In the genomic region with DNA sequence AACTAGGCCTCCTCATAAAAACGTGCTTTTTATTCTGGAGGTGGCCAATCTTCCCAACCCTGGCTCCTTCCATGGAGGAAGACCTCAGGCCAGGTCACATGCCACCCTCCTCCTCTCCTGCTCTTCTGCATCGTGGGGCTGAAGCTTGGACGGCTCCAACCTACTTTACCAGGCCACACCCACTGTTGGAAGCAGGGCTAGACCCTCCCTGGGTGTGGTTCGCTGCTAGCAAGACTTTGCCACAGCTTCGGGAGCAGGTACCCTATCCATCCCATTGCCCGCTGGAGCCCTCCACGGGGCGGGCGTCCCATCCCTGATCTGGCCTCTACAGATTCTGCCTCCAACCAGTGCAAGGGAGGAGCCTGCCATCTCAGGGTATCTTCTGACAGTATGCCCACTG, we compare ENCODE assay signal across 12 mouse cellular contexts. TPM values are rescaled to one million over a fixed set of nuclear protein-coding genes. Genes with fewer than 3 reads are reported as not detected.
DNase-seq lines count a peak whose midpoint lies in the region; ATAC-seq lines count a peak whose summit lies in the region.
"Had no signal": no experiment of that assay in that cellular context is flagged by ENCODE, and none has a peak within 500 bp of the region (broad histone marks: within the 10 kb centered on the region; RNA-seq: fewer than 3 reads in every experiment).

No protein-coding gene starts in this region.

- H3K36me3 ChIP-seq in heart, embryonic 15.5 days: peaks cover 10% of the 10 kb centered on the region; the same call in 1 of the 2 replicates
- peaks cover 10% of the 10 kb centered on the region for H3K36me3 ChIP-seq in lung, embryonic 15.5 days
- peaks cover 29% of the 10 kb centered on the region for H3K36me3 ChIP-seq in limb, embryonic 15.5 days

- peak overlapping the region; percentile 44; the same call in 1 of the 2 replicates for H3K27ac ChIP-seq in heart, embryonic 15.5 days
- peak overlapping the region; percentile 22; the same call in 1 of the 2 replicates for H3K27ac ChIP-seq in lung, embryonic 15.5 days
- H3K27ac ChIP-seq in limb, embryonic 15.5 days: peak overlapping the region; percentile 64

- H3K4me1 ChIP-seq in heart, embryonic 15.5 days (replicated peaks): peaks cover 28% of the 10 kb centered on the region
- peaks cover 38% of the 10 kb centered on the region for H3K4me1 ChIP-seq in lung, embryonic 15.5 days
- H3K4me1 ChIP-seq in limb, embryonic 15.5 days: peaks cover 42% of the 10 kb centered on the region

- WGBS in heart, embryonic 15.5 days: 61% methylated on average over 9 of the region's 9 CpGs
- WGBS in lung, embryonic 15.5 days: 68% methylated on average over 9 of the region's 9 CpGs
- WGBS in limb, embryonic 15.5 days: 70% methylated on average over 9 of the region's 9 CpGs

- H3K27me3 ChIP-seq in heart, embryonic 15.5 days: 0 out of 2 replicates have a peak, but pooled peaks cover 6% of the 10 kb centered on the region
- H3K27me3 ChIP-seq in lung, embryonic 15.5 days: no peaks in the 10 kb centered on the region
- H3K27me3 ChIP-seq in limb, embryonic 15.5 days: no peaks in the 10 kb centered on the region

- DNase-seq in cerebellum, postnatal 36 days: no peak
- DNase-seq in heart, adult 8-10 months (ENCODE audit: low spot score): no peak
- DNase-seq in lung, postnatal 36 days: no peak
- no peak for DNase-seq in embryo, embryonic 10.5 days (ENCODE audit: low spot score)
- DNase-seq: lung, postnatal 10 days had no signal

- peak; percentile 57; the same call in 1 of the 2 replicates for ATAC-seq in cerebellum, adult (ENCODE audit: insufficient number of reproducible peaks, low FRiP score, low TSS enrichment)
- no peak for ATAC-seq in heart, embryonic 15.5 days (replicated peaks; ENCODE audit: insufficient number of reproducible peaks, insufficient read depth, low FRiP score, low read depth)
- no peak for ATAC-seq in lung, embryonic 15.5 days (ENCODE audit: borderline replicate concordance, extremely low read depth, low FRiP score, low TSS enrichment)
- no peak for ATAC-seq in limb, embryonic 15.5 days (ENCODE audit: insufficient number of reproducible peaks, low FRiP score, low TSS enrichment, low read depth)

- H3K9me3 ChIP-seq in heart, embryonic 15.5 days (replicated peaks): no peaks in the 10 kb centered on the region
- no peaks in the 10 kb centered on the region for H3K9me3 ChIP-seq in lung, embryonic 15.5 days
- no peaks in the 10 kb centered on the region for H3K9me3 ChIP-seq in limb, embryonic 15.5 days
- H3K9me3 ChIP-seq: forebrain, embryonic 10.5 days had no signal

- peak overlapping the region; percentile 29; the same call in 1 of the 2 replicates for H3K4me2 ChIP-seq in heart, embryonic 15.5 days
- H3K4me2 ChIP-seq in lung, embryonic 15.5 days: no peak overlapping the region
- no peak overlapping the region for H3K4me2 ChIP-seq in limb, embryonic 15.5 days
- H3K4me2 ChIP-seq: midbrain, embryonic 11.5 days had no signal

- H3K4me3 ChIP-seq in heart, embryonic 15.5 days: no peak overlapping the region
- no peak overlapping the region for H3K4me3 ChIP-seq in lung, embryonic 15.5 days
- H3K4me3 ChIP-seq in limb, embryonic 15.5 days: no peak overlapping the region
- H3K4me3 ChIP-seq: forebrain, embryonic 10.5 days; myocyte had no signal

- no peak overlapping the region for H3K9ac ChIP-seq in heart, embryonic 15.5 days
- H3K9ac ChIP-seq in lung, embryonic 15.5 days: no peak overlapping the region
- H3K9ac ChIP-seq in limb, embryonic 15.5 days: no peak overlapping the region

RNA-seq across cellular contexts. Expression of a gene that starts 7.4 kb away (rescaled TPM):
- 16.6 and 18.8 TPM in 2 replicates for polyA plus RNA-seq in heart, embryonic 15.5 days (2015; fragmentation: Nextera tagmentation; extraction: Ambion mirVana)
- total RNA-seq in heart, adult 8-10 months (2022): 10 to 100 TPM in 3 of 4 experiments, 1 to 10 TPM in 1; 9.2 to 10.8 (median 10.3) TPM
- 46.2 and 46.6 TPM in 2 replicates for polyA plus RNA-seq in lung, embryonic 15.5 days (2015; fragmentation: Nextera tagmentation; extraction: Ambion mirVana)
- 35.7 and 44.4 TPM in 2 replicates for polyA plus RNA-seq in limb, embryonic 15.5 days (2015; fragmentation: Nextera tagmentation; extraction: Ambion mirVana)

RNA-seq across cellular contexts. Expression of a gene that starts 7.5 kb away (rescaled TPM):
- 25.6 and 36.8 TPM in 2 replicates for polyA plus RNA-seq in heart, embryonic 15.5 days (2015; fragmentation: Nextera tagmentation; extraction: Ambion mirVana)
- total RNA-seq in heart, adult 8-10 months (2022): 10 to 100 TPM; 12.6 to 19.1 (median 15.3) TPM
- 43.7 and 43.8 TPM in 2 replicates for polyA plus RNA-seq in lung, embryonic 15.5 days (2015; fragmentation: Nextera tagmentation; extraction: Ambion mirVana)
- polyA plus RNA-seq in limb, embryonic 15.5 days (2015; fragmentation: Nextera tagmentation; extraction: Ambion mirVana): 53.2 and 59.8 TPM in 2 replicates

RNA-seq across cellular contexts. Expression of a gene that starts 7.6 kb away (rescaled TPM):
- polyA plus RNA-seq in heart, embryonic 15.5 days (2015; fragmentation: Nextera tagmentation; extraction: Ambion mirVana): 1.00 and 1.5 TPM in 2 replicates
- total RNA-seq in heart, adult 8-10 months (2022): 1 to 10 TPM in 1 of 4 experiments, under 1 TPM in 3; 0.22 to 1.0 (median 0.63) TPM
- 2.7 and 3.9 TPM in 2 replicates for polyA plus RNA-seq in lung, embryonic 15.5 days (2015; fragmentation: Nextera tagmentation; extraction: Ambion mirVana)
- polyA plus RNA-seq in limb, embryonic 15.5 days (2015; fragmentation: Nextera tagmentation; extraction: Ambion mirVana): 4.2 and 4.9 TPM in 2 replicates

RNA-seq across cellular contexts. Expression of a gene that starts 23.7 kb away (rescaled TPM):
- 64.8 and 79.8 TPM in 2 replicates for polyA plus RNA-seq in heart, embryonic 15.5 days (2015; fragmentation: Nextera tagmentation; extraction: Ambion mirVana)
- 10 to 100 TPM; 18.4 to 23.7 (median 21.4) TPM for total RNA-seq in heart, adult 8-10 months (2022)
- 126 and 144 TPM in 2 replicates for polyA plus RNA-seq in lung, embryonic 15.5 days (2015; fragmentation: Nextera tagmentation; extraction: Ambion mirVana)
- polyA plus RNA-seq in limb, embryonic 15.5 days (2015; fragmentation: Nextera tagmentation; extraction: Ambion mirVana): 147 and 149 TPM in 2 replicates

RNA-seq across cellular contexts. Expression of a gene that starts 36.6 kb away (rescaled TPM):
- 239 and 289 TPM in 2 replicates for polyA plus RNA-seq in heart, embryonic 15.5 days (2015; fragmentation: Nextera tagmentation; extraction: Ambion mirVana)
- 100 to 1,000 TPM; 119 to 149 (median 133) TPM for total RNA-seq in heart, adult 8-10 months (2022)
- 465 and 488 TPM in 2 replicates for polyA plus RNA-seq in lung, embryonic 15.5 days (2015; fragmentation: Nextera tagmentation; extraction: Ambion mirVana)
- polyA plus RNA-seq in limb, embryonic 15.5 days (2015; fragmentation: Nextera tagmentation; extraction: Ambion mirVana): 267 and 339 TPM in 2 replicates
